Mouse (Mus musculus) fat pad, adult 2 months (tissue): ENCODE measurements at regions not wholly inside any gene's neighbourhood (a gene's known extent, or its start where the extent isn't known, plus 50 kb on each side); places are given as distances from the start of the nearest gene placed in this dataset.
"Not testable (repeated sequence)": the region's sequence is repeated elsewhere in the genome, so short reads cannot be mapped to it uniquely, and the experiment has no call there.

ENCODE experiments used
- DNase-seq: peaks from one replicate; pipeline ENCODE4 v3.0.0-alpha.2; 2011; ENCODE audit warnings: low read depth, low spot score; ENCODE audit errors: extremely low read depth

- no peak for DNase-seq
These were observed 126.6 kb upstream of the Gmds start for GRCm38 (mm10) chr13:32465041-32465682.

- peak; percentile 16 for DNase-seq
These were observed 116.0 kb upstream of the Gmds start for GRCm38 (mm10) chr13:32454419-32455146.

- DNase-seq, result no peak
These were observed 111.3 kb upstream of the Gmds start for GRCm38 (mm10) chr13:32449710-32450417.

- no peak for DNase-seq
These were observed 106.0 kb upstream of the Gmds start for GRCm38 (mm10) chr13:32444531-32444930.

- no peak for DNase-seq
These were observed 103.5 kb upstream of the Gmds start for GRCm38 (mm10) chr13:32442025-32442424.

GRCm38 (mm10) chr13:32435136-32435535, 96.6 kb upstream of the Gmds start:
- DNase-seq, result no peak

- no peak for DNase-seq
These were observed 89.9 kb upstream of the Gmds start for GRCm38 (mm10) chr13:32428482-32428881.

- no peak for DNase-seq
These were observed 88.4 kb upstream of the Gmds start for GRCm38 (mm10) chr13:32426906-32427305.

GRCm38 (mm10) chr13:32426199-32426598, 87.7 kb upstream of the Gmds start:
- DNase-seq, result peak; percentile 77

GRCm38 (mm10) chr13:32424543-32424942, 86.0 kb upstream of the Gmds start:
- DNase-seq, result not testable (repeated sequence)

GRCm38 (mm10) chr13:32422485-32422884, 83.9 kb upstream of the Gmds start:
- DNase-seq, result no peak

- DNase-seq, result peak; percentile 57
These were observed 80.8 kb upstream of the Gmds start for GRCm38 (mm10) chr13:32419326-32419725.

- peak; percentile 82 for DNase-seq
These were observed 80.1 kb upstream of the Gmds start for GRCm38 (mm10) chr13:32418655-32419054.

- no peak for DNase-seq
These were observed 79.4 kb upstream of the Gmds start for GRCm38 (mm10) chr13:32417907-32418306.

GRCm38 (mm10) chr13:32411287-32411935, 72.9 kb upstream of the Gmds start:
- DNase-seq, result no peak

- no peak for DNase-seq
These were observed 71.5 kb upstream of the Gmds start for GRCm38 (mm10) chr13:32410065-32410464.

GRCm38 (mm10) chr13:32398616-32399015, 60.1 kb upstream of the Gmds start:
- DNase-seq, result no peak
